Mouse (Mus musculus) bone marrow, adult 2 months (tissue): ENCODE measurements around the gene Tesk2. TPM values are rescaled to one million over a fixed set of nuclear protein-coding genes. Genes with fewer than 3 reads are reported as not detected.
"Not testable (repeated sequence)": the region's sequence is repeated elsewhere in the genome, so short reads cannot be mapped to it uniquely, and the experiment has no call there.

ENCODE experiments used
- H3K27ac ChIP-seq: fragments of 200-500 bp; 2 replicates; pipeline ENCODE4 v1.5.1; 2012; ENCODE audit warnings: low read depth, mild to moderate bottlenecking, control low read depth, inconsistent platforms, low read length; ENCODE audit not compliant: control insufficient read depth, poor library complexity, insufficient read depth
- H3K4me1 ChIP-seq: fragments of 200-500 bp; 2 replicates; pipeline ENCODE4 v1.6.1; 2011; ENCODE audit warnings: low read length; ENCODE audit not compliant: control insufficient read depth, insufficient read depth
- H3K4me3 ChIP-seq: fragments of 200-500 bp; replicated peaks from 2 replicates; pipeline ENCODE3; 2011; ENCODE audit warnings: mild to moderate bottlenecking, low read depth, low read length, control low read depth; ENCODE audit not compliant: control insufficient read depth
- CTCF ChIP-seq: fragments of 200-500 bp; IDR thresholded peaks from 2 replicates; pipeline ENCODE4 v1.5.1; 2011; ENCODE audit warnings: low read length, control low read depth; ENCODE audit not compliant: control insufficient read depth, insufficient read depth
- POLR2A ChIP-seq: fragments of 200-500 bp; IDR thresholded peaks from 2 replicates; pipeline ENCODE4 v1.6.1; 2011; ENCODE audit warnings: low read depth, mild to moderate bottlenecking, control low read depth, low read length, borderline replicate concordance; ENCODE audit not compliant: control insufficient read depth
- WGBS: fragments of 180-500 bp; shearing (Covaris S2); methylation state at CpG from one replicate; pipeline ENCODE4 v1.1.7; 2018; 5-methylcytosine and 5-hydroxymethylcytosine counted together
- polyA plus RNA-seq: library from polyadenylated mRNA; stranded (reverse); fragments of >200 nt; gene quantifications from 2 replicates; pipeline ENCODE4 v1.2.4, GENCODE M21; 2011; ENCODE audit warnings: low replicate concordance; ENCODE audit not compliant: missing spikeins, insufficient read depth, insufficient read length

Gene Tesk2
- 4.0 and 11.1 TPM in 2 replicates for polyA plus RNA-seq

DNA sequence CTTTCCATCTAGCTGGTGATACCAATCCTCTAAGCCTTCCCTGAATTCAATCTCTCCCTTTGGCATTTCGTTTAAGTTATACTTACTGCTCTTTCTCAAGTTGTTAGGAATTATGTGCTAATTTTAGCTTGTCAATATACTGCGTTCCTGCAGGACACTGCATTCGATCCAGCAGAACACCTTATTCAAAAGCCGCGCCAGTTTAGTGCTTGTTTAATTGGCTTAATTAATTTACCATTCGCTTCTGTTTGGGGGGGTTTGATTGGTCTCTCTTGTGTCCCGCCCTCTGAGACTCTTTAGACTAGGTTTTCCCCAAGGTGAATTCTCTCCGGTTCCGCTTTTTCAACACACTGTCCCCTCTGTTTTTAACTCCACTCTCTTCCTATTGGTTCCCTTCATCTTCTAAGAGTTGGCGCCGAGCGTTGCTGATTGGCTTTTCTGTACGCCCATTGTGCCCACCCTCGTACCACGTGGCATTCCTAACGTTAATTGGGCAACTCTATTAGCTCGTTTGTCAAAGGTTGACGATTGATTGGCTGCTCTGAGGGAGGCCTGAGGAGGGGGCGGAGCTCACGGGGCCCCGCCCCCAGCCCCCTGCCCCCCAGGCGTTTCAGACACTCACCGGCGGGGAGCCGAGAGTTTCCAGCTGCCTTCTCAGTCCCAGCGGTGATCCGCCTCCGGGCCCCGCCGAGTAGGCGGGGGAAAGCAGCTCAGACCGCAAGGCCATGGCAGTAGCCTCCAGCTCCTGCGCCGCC lies at the start of gene Tesk2:
Tesk2 (plus strand) TSS at position 606 of the 755 bp plus-strand sequence.
- WGBS: under 1% methylated on average over 34 of the region's 34 CpGs
- no peak for TF ChIP-seq CTCF
- TF ChIP-seq POLR2A: peak; percentile 66; the same call in 1 of the 2 replicates
- H3K27ac ChIP-seq: peak within 1 kb of the TSS; percentile 87

DNA sequence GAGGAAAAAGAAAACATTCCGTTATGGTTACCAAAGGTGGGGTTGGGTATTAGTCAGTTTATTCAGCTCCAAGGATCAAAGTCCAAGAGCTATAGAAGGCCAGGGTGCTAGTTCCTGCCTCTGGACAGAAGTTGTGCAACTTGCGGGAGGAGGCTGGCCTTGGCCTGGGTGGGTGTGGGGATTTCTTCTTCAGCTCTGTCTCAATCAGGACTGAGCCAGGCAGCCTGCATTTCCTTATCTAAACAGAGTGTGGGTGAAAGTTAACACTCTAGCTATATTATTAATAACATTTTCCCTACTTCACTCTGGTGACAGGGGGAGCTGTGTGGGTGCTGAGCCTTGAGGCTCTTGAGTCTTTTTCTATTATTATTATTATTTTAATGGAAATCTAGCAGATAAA lies 48.0 kb upstream of the Tesk2 start:
- Histone ChIP-seq H3K4me1 (peaks cover 4% of the 10 kb centered on the region), H3K27ac (no peak overlapping the region), H3K4me3 (no peak overlapping the region)
- 37% methylated on average over 2 of the region's 2 CpGs for WGBS
- TF ChIP-seq CTCF: no peak
- no peak for TF ChIP-seq POLR2A

More for the DNA sequence above, at the start of gene Tesk2:
- Histone ChIP-seq H3K4me3 (peak within 1 kb of the TSS; percentile 81), H3K4me1 (peaks cover 2% of the 10 kb centered on the region)

DNA sequence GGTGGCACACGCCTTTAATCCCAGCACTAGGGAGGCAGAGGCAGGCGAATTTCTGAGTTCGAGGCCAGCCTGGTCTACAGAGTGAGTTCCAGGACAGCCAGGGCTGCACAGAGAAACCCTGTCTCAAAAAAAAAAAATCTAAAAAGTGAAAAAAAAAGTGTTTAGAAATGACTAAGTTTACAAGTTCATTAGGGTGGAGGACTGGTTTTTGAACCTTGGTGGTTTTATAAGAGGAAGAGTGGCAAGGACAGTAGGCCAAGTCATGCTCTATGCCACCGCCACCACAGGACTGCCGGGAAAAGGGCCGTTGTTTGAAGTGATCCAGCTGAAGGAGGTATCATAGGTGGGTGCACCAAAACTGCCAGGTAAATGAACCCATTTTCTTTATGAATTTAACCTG lies 46.0 kb upstream of the Tesk2 start:
- not testable (repeated sequence) for H3K4me1 ChIP-seq, H3K27ac ChIP-seq, H3K4me3 ChIP-seq
- WGBS: 82% methylated on average over 6 of the region's 6 CpGs

DNA sequence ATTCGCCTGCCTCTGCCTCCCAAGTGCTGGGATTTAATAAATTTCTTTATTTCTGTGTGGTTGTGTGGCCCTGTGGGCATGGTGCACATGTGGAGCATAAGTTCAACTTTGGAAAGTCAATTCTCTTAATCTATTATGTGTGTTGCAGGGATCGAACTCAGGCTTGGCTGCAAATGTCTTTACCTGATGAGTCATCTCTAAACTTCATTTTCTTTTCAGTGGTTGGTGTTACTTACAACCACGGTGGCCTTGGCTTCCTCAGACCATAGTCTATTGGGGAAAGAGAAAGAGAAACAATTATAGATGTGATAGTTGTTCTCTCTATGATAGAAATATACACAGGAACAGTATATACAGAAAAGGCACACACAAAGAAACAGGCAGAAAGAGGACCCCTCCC lies 44.7 kb upstream of the Tesk2 start:
- Histone ChIP-seq H3K4me3 (no peak overlapping the region), H3K27ac (no peak overlapping the region), H3K4me1 (peaks cover 1% of the 10 kb centered on the region; the same call in 1 of the 2 replicates)
- TF ChIP-seq CTCF (no peak), POLR2A (no peak)
- 48% methylated on average over 3 of the region's 3 CpGs for WGBS

DNA sequence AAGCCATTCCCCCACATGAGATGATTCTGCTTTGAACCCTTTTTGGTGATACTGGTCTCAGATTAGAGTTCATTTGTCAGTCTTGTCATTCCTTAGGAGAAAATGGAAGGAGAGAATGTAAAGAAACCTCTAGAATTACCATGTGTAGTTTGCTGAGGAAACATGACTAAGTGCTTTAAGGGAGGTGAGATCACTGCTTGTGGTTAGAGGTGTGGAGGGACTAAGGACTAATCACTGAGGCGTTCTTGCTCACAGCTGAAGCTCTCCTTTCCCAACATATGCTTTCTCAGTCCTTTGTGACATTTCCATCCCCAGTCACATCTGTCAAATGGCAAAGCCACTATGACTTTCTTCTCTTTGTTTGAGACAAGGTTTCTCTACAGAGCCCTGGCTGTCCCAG lies 42.9 kb upstream of the Tesk2 start:
- Histone ChIP-seq H3K27ac (no peak overlapping the region), H3K4me3 (no peak overlapping the region), H3K4me1 (peaks cover 1% of the 10 kb centered on the region; the same call in 1 of the 2 replicates)
- TF ChIP-seq CTCF (no peak), POLR2A (no peak)
- 21% methylated on average over 1 of the region's 1 CpGs for WGBS

DNA sequence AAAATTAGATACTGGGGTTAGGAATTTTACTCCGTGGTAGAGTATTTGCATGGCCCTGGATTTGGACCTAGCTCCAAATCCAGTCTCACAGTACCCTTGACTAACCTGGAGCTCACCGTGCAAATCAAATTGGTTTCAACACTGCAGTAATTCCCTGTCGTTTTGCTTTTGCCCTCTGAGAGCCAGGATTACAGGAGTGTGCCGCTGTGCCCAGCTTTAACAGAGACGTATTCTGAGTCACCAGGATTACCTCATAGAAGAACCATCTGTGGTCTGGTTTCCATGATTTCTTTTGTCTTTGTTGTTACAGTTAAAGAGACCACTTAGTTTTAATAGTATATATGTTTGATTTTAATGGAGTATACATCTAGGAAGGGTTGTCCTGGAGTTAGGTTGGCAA lies 41.6 kb upstream of the Tesk2 start:
- TF ChIP-seq POLR2A (no peak), CTCF (no peak)
- no peak overlapping the region for H3K27ac ChIP-seq
- H3K4me1 ChIP-seq: no peaks in the 10 kb centered on the region
- WGBS: 68% methylated on average over 5 of the region's 5 CpGs
- H3K4me3 ChIP-seq: no peak overlapping the region

DNA sequence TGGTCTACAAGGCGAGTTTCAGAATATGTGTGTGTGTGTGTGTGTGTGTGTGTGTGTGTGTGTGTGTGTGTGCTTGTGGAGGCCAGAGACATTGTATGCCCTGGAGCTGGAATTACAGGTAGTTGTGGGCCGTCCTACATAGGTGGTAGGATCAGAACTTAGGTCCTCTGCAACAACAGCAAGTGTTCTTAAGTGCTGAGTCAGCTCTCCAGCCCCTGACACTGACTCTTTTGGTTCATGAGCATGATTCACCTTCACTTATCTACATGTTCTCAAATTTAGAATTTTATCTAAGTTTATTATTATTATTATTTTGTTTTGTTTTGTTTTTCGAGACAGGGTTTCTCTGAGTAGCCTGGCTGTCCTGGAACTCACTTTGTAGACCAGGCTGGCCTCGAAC lies 40.2 kb upstream of the Tesk2 start:
- H3K27ac ChIP-seq, H3K4me3 ChIP-seq, H3K4me1 ChIP-seq: not testable (repeated sequence)
- WGBS: 88% methylated on average over 4 of the region's 4 CpGs

DNA sequence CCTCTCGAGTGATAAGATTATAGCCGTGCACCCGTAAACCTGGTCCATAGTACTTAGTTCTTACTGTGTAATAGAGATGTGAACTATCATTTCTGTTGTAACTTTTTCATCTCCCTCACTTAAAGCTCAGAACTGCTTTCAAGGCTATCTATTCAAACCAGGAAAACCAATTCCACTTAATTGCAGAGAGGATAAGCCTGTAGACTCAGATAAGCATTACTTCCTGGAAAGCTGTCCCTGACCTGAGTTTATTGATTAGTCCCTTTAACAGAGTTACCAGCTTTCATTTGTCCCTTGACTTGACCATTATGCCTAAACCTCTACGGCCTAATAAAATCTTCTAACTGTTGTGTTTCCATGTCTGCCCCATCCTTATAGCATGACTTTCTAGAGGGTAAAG lies 36.8 kb upstream of the Tesk2 start:
- Histone ChIP-seq H3K4me3 (no peak overlapping the region), H3K27ac (no peak overlapping the region), H3K4me1 (no peaks in the 10 kb centered on the region; the same call in 1 of the 2 replicates)
- WGBS: 57% methylated on average over 4 of the region's 4 CpGs
- no peak for TF ChIP-seq POLR2A
- TF ChIP-seq CTCF: no peak

DNA sequence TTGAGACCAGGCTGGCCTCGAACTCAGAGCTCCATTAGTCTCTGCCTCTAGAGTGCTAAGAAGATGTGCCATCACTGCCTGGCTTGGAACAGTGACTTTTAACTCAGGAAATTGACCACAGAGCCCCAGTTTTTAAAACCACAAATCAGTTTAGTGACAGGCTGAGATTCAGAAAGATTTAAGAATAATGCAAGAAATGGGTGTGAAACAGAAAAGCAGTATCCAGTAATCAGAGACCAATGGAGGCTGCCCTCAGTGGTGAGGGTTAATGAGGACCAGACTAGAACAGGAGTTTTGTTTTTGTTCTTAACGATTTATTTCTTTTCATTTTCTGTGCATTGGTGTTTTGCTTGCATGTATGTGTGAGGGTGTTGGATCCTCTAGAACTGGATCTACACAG lies 36.1 kb upstream of the Tesk2 start:
- H3K27ac ChIP-seq: no peak overlapping the region
- 66% methylated on average over 2 of the region's 2 CpGs for WGBS
- no peak overlapping the region for H3K4me3 ChIP-seq
- H3K4me1 ChIP-seq: no peaks in the 10 kb centered on the region; the same call in 1 of the 2 replicates
- TF ChIP-seq POLR2A (no peak), CTCF (no peak)
